ENCODE assay signal across 18 mouse cellular contexts in genomic region chr5:108406977-108407376, GRCm38 (mm10). TPM values are rescaled to one million over a fixed set of nuclear protein-coding genes. Genes with fewer than 3 reads are reported as not detected.
"Had no signal": no experiment of that assay in that cellular context is flagged by ENCODE, and none has a peak within 500 bp of the region (broad histone marks: within the 10 kb centered on the region; RNA-seq: fewer than 3 reads in every experiment).

No protein-coding gene starts in this region.

- DNase-seq: kidney, adult 18-20 months; kidney, adult 9 months; kidney, postnatal 25 days; layer of hippocampus, postnatal 36 days; left cerebral cortex, postnatal 4 days; liver, postnatal 0 days; lung, embryonic 14.5 days; lung, postnatal 36 days; midbrain, embryonic 14.5 days; right cerebral cortex, postnatal 14 days; spleen, adult 18-20 months; thymus, adult 2 months; thymus, postnatal 14 days; thymus, postnatal 4 days had no signal

RNA-seq across cellular contexts. Expression of gene Pde6b, which starts 18.8 kb away (rescaled TPM):
- total RNA-seq: left cerebral cortex, postnatal 10 days; left cerebral cortex, postnatal 4 days; megakaryocyte progenitor cell, adult 5-6 weeks; megakaryocyte-erythroid progenitor cell, adult 5-6 weeks; midbrain, postnatal 0 days had no signal

RNA-seq across cellular contexts. Expression of gene Gm42517, which starts 39.3 kb away (rescaled TPM):
- total RNA-seq: megakaryocyte progenitor cell, adult 5-6 weeks; megakaryocyte-erythroid progenitor cell, adult 5-6 weeks had no signal

RNA-seq across cellular contexts. Expression of gene Mfsd7a, which starts 41.7 kb away (rescaled TPM):
- total RNA-seq: megakaryocyte-erythroid progenitor cell, adult 5-6 weeks had no signal
